Mouse (Mus musculus) adrenal gland, postnatal 36 days (tissue): ENCODE measurements around the gene Mdfi. TPM values are rescaled to one million over a fixed set of nuclear protein-coding genes. Genes with fewer than 3 reads are reported as not detected.

Experiments
- DNase-seq, 2 experiments: peaks; one replicate each; pipeline ENCODE4 v3.0.0; 2021; ENCODE audit warnings: mixed read lengths in 1 of 2
- total RNA-seq, 2 experiments: library from RNA; stranded (reverse); gene quantifications; 2 replicates each; pipeline ENCODE4 v1.2.3; 2021

Mdfi gene
- total RNA-seq, 2 experiments from 2014 or later: 1.4 to 2.4 TPM

- no peak for DNase-seq
These were observed 68.0 kb downstream of the Mdfi start for GRCm38 (mm10) chr17:47766407-47767043.

- no peak for DNase-seq
These were observed 68.5 kb downstream of the Mdfi start for GRCm38 (mm10) chr17:47765986-47766385.

Other genes starting within 250 kb of the Mdfi start
- 10 to 100 TPM; 18.7 to 24.8 TPM for gene Bysl, start 223.2 kb downstream of the Mdfi start, total RNA-seq
- 10 to 100 TPM; 39.5 to 40.0 TPM for gene Med20, start 223.1 kb downstream of the Mdfi start, total RNA-seq
- 1 to 10 TPM; 3.4 to 3.7 TPM for gene Gm20517, start 223.1 kb downstream of the Mdfi start, total RNA-seq
- gene Usp49, start 204.0 kb downstream of the Mdfi start, total RNA-seq: 1 to 10 TPM; 4.1 to 5.6 TPM
- gene Tomm6, start 146.3 kb downstream of the Mdfi start, total RNA-seq: 100 to 1,000 TPM; 229 to 241 TPM
- 1 to 10 TPM; 2.8 to 5.4 TPM for gene Frs3, start 145.7 kb downstream of the Mdfi start, total RNA-seq
- under 1 TPM; 0.40 to 0.86 TPM for gene Gm21981, start 140.2 kb downstream of the Mdfi start, total RNA-seq
- gene Prickle4, start 140.0 kb downstream of the Mdfi start, total RNA-seq: 1 to 10 TPM; 3.0 to 3.1 TPM
- gene Pgc, start 107.8 kb downstream of the Mdfi start, total RNA-seq: not detected
- 10 to 100 TPM; 18.6 to 18.9 TPM for gene Tfeb, start 97.7 kb downstream of the Mdfi start, total RNA-seq
- gene Foxp4, start 90.0 kb upstream of the Mdfi start, total RNA-seq: 10 to 100 TPM; 23.0 to 23.6 TPM
- gene 1700122O11Rik, start 203.6 kb upstream of the Mdfi start, total RNA-seq: not detected